Mouse (Mus musculus) ZHBTc4 (cell line): ENCODE data around the gene Dclk3.
A peak's percentile ranks its signal among the peaks of the same experiment; 100 is the strongest.

Source experiments
- DNase-seq: peaks from one replicate; pipeline ENCODE4 v3.0.0-alpha.2; 2011; ENCODE audit warnings: low read depth, low spot score

Dclk3 gene

DNA sequence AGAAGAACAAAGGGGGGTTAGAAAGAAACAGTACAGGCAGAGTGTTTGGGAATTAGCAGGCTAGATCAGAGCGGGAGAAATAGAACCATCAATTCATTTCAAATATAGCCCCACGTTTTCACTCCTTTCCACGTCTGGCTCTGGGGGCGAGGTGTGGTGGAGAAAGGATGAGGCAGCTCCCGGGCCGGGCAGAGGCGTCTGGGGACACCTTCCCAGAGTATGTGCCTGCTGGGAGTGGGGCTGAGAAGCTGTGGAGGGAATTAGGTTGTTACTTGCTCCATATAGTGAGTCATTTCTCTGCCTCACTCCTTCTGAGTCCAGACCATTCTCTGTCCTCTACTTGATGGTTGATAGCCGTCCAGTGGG is 938 bp downstream of the Dclk3 start:
- no peak for DNase-seq

DNA sequence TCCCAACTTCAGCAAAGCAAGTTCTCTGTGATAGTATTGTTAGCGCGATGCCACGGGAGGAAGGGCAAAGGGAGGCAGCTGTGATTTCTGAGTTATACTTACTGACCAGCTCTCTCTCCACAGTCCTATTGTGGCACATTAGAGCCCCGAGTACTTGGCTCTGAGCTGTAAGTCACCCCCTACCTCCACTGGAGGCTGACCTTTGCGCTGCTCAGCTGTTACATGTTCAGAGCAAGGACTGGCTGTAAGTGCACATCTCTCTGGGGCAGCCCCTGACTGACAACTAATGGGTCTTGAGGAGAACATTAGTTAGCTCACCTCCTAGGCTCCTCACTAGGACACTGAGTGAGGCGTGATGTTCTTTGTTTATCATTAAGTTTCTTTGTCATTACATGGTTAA is 1.6 kb downstream of the Dclk3 start:
- no peak for DNase-seq

DNA sequence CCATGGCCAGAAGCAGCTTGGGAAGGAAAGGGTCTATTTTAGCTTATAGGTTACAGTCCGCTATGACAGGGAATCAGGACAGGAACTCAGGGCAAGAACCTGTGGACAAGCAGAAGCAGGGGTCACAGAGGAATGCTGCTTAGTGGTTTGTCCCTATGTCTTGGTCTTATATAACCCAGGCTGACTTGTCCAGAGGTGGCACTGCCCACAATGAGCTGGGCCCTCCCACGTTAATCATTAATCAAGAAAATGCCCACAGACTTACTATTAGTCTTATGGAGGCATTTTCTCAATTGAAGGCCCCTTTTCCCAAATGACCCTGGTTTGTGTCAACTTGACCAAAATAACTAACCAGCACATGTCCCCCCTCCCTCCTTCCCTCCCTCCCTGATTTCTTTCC is 2.3 kb downstream of the Dclk3 start:
- DNase-seq: no peak

DNA sequence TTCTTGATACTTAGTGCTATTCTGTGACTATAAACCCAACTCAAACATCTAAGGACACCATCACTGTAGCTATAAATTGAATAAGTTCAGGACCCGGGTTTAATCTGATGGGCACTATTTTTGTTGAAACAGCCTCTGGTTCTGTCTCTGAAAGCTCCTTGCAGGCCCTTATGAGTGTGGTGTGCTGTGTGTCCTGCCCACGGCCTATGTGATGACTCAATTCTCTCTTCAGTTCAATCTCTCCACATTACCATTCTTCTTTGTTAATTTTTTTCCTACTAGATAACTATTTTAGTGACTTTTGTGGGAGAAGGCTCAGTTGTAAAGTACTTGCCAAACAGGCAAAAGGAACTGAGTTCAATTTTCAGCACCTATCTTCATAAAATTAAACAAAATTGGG is 7.3 kb downstream of the Dclk3 start:
- DNase-seq: no peak

DNA sequence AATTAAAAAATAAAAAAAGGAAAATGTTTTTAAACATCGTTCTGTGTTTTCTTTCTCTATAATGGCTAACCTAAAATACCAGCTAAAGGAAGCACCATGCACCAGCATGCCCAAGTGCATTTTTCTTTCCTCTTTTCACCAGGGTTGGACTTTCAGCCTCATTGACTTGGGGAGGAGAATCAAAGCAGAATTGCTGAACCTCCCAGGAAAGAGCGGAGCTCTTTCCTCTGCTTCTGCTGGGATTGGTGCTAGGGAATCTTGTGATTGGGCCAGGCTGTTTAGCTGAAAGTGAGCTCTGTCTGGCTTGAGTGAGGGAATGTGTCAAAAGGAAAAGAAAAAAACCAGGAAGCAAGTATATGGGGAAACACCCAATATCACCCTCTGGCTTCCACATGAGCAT is 10.1 kb downstream of the Dclk3 start:
- no peak for DNase-seq

DNA sequence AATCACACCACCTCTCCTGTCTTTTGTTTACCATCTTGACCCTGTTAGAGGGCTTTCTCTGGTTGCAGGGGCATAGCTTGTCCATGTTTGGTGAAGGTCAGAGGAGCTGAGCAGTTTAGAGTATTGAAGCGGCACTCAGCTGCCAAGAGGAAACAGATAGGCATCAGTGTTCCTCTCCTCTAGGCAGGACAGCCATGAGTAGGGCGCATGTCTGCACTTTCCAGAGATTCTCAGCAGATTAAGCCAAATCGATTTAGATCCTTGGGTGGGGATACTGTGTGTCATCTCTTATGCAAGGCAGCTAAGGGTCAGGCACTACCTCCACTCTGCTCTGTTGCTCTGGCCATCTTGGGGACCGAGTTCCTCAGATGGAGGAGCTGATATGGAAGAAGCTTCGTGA is 11.0 kb downstream of the Dclk3 start:
- DNase-seq: no peak

DNA sequence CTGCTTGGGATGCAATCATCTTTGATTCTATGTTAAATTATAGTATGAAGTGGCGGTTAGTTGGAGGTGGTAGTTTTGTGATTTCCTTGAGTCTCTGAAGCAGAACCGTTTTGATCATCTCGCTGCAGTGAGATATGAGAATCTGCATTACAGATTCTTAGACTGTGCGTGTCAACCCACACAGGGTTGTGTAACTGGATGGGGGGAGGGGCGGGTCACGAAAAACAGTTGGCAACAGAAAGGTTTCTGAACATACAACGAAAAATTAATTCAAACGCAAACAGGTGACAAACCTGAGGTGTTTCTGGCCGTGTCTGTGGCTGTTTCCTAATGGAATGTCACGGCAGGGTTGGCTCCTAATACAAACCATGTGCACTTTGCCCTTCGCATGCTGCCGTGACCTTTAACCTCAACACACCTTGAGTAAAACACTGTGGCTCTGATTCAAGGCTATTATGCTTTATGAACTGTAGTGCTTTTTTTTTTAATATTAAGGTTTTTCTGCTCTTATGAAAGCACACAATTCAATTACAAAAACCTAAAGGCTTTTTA is 12.0 kb downstream of the Dclk3 start:
- no peak for DNase-seq

DNA sequence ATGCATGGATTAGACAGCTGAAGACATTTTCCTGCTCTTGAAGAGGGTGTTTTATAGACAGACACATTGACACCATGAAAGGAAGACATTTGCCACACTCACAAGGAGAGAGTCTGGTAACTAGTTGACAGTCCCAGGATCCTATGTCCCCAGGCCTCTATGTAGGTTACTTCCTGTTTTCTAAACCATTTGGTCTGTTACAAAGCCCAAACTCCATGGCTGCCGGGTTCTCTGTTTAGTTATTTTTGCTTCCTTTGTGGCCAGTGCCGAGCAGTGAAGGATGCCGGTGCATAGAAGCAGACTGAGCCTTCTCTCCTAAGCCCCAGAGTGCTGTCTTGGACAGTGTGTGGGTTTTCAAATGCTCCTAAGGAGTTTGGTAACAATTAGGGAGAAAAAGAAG is 15.0 kb downstream of the Dclk3 start:
- DNase-seq: no peak

DNA sequence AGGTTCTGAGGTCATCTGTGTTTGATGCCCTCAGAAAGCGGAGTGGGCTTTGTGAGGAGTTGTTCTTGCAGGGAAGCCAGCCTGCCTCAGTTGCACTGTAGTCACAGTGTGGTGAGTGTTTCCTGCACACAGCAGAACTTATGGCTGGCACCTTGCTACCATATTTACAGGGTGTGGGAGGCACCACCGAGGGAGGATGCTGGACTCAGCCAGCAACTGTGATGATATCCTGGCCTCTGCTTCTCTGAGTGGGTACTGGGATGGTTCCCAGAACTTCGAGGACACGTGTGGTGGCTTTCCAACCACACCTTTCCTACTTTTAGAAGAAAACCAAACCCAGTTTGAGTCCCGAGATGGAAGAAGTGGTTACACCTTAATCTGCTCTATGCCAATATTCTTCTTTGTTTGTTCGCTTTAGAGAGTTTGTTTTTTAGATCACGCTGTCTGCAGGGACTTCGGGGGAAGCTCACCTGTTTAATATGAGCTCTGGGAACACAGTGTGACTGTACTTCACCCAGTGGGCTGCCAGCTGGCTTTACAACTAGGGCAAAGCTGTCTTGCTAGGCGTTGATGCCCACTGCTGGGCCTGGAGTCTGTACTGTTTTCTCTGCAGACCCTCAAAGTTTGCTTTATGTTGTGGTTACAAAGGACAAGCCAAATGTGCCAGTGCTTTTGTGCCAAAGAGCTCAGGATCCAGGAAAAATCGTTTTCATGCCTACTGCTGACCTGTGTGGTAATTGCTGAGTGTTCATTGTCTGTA is 18.5 kb downstream of the Dclk3 start:
- no peak for DNase-seq

DNA sequence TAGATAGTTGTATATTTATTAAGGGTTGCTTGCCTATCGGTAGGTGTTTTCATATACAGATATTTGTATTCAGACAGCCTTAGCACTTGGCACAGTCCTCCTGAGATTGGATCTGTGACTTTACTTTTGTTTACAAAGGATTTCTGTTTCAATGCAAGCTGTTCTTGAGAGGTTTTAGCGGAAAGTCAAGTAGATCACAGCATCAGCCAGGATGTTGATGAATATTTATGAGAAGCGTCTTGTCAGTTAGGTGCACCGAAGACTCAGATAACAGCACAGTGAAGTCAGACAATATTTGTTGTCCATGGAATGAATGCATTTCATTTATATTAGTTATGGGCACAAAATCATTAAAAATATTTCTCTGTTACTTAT is 19.0 kb downstream of the Dclk3 start:
- DNase-seq: no peak

DNA sequence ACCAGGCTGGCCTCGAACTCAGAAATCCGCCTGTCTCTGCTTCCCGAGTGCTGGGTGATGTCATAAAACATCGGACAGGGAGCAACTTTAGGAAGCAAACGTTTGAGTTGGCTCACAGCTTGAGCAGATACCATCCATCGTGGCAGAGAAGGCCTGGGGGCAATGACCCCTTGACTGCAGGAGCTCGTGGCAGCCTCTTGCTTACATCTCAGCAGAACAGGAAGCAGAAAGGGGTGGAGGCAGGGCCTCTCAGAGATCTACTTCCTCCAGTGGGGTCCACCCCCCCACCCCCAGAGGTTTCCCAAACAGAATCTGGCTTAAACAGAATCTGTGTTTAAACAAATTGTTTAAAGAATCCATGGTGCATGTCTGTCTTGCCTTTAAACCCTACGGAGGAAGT is 20.6 kb downstream of the Dclk3 start:
- DNase-seq: no peak

DNA sequence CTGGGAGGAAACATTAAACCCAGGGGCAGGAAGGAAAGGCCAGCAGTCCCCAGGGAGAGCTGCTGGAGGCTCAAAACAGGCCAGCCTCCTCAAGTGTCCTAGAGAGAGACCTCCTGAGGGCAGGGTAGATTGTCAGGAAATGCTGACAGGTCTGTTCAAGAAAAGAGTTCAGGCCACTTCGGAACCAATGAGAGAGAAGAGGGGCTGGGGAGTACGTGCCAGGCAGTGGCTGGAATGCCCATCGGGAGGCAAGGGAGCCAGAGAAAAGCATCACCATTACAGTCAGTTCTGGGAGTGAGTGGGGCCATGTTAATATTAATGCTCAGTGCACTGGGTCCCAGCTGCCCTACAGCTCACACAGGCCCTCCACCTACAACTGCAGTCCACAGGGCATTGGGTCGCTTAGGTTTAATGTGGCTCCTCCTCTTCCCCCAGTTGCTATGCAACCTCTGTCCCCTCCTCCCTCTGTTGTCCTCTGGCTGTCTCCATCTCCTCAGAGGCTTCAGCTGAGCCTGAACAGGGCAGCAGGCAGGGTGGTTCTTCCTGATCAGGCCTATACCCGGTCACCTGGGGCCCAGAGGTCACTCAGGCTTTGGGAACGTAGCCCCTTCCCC is 21.4 kb downstream of the Dclk3 start:
- peak; percentile 78 for DNase-seq

DNA sequence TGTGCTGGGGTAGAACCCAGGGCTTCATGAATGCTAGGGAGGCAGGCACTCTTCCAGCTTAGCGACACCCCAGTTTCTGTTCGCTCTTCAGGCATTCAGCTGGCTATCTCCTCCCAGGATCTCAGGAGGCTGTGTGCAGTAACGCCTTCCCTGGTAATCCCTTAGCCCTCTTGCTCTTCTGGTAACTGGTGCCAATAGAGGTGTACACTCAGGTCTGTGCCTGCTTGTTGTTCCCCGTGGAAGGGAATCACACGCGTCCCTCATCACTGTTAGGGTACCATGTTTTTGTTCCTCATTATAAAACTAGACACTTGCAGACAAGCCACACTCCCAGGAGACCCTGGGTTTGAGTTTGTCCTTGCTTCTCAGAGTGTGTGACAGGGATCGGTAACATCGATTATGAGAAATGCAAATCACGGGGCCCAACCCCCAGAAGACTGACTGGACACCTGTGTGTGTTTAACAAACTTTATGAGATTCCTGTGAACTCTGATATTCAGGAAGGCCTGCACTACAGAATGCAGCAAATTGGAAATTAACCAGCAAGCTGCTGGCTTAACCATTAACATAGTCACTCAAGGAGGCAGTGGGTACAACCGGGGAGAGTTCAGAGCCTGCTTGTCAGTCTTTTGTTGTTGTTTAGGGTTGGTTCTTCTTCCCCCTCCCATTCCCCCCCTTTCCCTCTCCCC is 22.7 kb downstream of the Dclk3 start:
- DNase-seq: no peak

DNA sequence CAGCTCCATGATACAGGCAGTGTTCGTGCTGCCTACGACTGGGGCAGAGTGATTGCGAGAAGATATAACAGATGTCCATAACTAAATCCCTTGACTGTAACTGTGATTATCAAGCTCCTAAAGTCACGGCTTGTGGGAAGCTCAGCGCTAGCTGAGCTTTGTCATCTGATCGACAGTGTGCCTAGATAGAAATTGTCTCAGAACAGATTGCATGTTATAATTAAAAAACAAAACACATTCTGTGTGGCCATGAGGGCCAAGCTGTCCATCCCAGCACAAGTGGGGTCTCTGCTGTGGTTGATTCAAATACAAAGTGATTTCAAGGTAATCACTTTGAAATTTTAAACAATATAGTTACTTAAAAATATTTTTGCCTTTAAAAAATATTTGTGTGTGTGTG is 26.8 kb downstream of the Dclk3 start:
- DNase-seq: no peak

DNA sequence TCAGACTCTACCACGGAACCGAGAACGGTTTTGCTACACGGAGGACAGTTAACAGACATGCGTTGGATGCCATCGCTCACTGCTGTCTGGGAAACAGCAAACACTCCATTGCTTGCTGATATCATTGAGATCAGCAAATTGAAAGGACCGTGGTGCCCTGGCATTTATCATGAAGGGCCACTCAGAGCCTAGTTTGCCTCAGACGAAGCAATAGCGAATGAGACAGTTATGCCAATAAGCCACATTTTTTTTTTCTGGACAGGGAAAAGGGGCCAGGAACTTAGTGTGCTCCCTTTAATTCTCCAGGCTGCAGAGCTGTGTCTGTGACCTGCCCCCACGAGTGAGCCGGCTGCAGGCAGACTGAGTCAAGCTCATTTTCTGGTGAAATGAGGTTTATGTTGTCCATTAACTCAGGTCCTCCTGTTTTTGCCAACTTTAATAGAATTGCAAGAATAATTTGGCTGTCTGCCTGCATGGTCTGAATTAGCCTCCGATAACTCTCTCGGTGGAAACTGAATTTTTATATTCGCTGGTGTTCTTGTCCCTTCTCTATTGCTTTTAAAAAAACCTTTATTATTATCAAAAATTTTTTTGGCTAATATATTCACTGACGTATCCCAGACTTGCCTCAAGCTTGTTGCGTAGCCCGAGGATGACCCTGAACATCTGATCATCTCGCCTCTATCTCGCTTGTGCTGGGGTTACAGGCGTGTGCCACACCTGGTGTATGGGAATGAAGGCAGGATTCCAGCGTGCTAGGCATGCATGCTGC is 35.0 kb downstream of the Dclk3 start:
- DNase-seq: no peak

DNA sequence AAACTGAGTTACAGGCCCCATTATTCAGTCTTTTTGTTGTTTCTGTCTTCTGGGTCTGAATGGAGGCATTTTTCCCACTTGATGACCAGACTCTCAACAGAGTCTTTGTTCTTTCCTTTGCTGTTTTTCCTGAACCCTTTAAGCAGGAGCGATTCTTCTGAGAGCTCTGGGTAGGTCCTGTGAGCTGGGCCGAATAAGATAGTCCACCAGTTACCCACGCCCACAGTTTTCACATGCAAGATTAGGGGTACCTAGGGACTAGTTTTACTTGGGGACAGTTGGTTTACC is 35.5 kb downstream of the Dclk3 start:
- no peak for DNase-seq

DNA sequence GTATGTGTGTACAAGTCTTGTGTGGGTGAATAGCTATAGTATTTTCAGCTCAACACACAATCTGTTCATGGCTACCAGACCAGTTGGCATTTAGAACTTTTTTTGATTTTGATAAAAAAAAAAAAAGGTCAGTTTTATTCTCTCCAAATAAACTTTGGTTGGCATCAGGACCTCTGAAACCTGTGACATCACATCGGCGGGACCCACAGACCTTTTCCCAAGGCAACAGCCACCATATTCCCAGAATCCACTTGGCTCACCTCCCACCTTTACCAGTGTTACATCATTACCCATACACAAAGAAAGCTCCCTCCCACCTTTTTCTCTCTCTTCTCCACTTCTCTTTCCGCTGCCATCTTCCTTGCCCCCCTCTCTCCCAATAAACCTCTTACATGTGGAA is 36.4 kb downstream of the Dclk3 start:
- DNase-seq: no peak

DNA sequence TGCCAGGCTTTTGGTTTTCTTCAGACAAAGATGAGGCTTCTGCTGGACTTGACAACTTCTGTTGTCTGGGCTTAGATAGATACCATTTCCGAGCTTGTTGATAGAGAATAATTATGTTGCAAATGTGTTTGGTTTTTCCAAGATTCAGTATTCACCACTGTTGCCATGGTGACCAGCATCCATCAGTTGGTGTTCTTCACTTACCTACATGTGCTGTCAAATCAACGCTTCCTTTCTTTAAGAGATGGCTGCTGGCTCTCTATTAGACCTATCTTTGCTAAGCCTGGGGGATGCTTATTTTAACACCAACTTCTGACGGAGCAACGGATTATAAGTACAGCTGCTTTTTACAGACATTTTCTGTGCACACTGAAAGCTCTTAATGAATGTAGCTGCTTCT is 37.1 kb downstream of the Dclk3 start:
- no peak for DNase-seq

DNA sequence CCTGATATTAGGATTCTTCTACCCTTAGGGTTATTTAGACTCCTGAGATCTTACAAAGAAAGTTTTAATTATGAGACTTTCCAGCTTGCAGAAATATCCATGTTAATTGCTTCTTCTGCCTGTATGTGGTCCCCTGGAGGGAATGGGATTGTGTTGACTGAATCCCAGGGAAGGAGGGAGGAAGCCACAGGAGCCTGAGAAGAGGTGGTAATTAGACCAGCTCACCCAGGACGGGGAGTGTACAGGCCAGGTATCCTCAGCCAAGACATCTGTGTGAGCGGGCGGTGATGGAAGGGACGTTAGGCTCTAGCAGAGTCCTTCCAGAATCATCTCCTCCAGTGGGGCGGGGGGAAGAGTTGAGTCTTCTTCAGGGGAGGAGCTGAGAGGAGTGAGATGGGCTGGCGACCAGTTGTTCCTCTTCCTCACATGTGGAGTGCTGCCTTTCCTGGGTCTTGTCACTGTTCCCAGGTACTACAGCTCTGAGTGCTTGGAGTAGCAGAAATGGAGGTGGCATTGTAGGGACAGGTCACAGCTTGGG is 37.7 kb downstream of the Dclk3 start:
- DNase-seq: no peak

DNA sequence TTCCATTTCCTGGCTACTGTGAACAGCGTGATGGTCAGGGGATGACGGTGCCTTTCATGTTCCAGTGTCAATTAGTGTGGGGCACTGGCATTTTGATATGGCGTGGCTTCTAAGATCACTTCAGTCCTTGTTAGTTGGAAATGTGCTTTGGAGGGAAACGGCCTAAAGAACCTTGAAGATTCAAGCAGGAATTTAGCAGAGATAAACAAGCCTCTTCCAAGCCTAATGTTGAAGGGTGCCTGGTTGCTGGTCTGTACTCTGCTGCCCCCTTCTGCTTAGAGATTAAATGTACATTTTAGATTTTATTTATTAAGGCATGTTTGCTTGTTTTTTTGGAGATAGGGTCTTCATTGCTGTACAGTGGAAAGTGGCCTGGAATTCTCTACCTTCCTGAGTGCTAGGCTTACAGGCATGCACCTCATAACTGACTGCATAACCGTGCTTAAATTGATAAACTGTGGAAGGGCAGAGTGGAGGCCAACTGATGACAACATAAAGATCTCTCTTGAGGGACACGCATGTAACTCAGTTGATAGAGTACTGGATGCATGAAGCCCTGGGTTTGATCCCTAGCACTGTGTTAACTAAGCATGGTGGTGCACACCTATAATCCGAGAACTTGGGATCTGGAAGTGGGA is 40.1 kb downstream of the Dclk3 start:
- peak; percentile 51 for DNase-seq

DNA sequence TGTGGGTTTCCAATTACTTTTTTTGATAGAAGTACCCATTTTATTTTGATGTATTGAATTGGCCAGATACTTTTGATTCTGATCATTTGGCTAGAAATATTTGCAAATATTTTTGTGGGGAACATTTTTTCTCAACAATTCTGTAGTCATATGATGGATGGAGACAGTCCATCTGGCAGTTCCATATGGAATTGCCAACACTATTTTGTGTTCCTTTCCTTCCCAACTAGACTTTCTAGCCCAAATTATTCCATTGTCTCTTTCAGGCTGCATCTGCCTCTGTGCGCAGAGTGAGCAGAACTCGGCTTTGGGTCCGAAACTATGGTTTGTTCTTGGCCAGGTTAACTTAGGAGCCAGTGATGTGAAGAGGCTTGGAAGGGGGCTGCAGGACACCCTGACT is 42.1 kb downstream of the Dclk3 start:
- DNase-seq: no peak
